Mouse (Mus musculus) inflammation-experienced regulatory T-cells (primary cell): ENCODE data around the gene Leng8. TPM values are rescaled to one million over a fixed set of nuclear protein-coding genes. Genes with fewer than 3 reads are reported as not detected.

Source experiments
- polyA plus RNA-seq, 2 experiments: library from polyadenylated mRNA; unstranded; fragments of 100-300 nt; shearing (Covaris generic); gene quantifications; one replicate each; pipeline ENCODE4 v1.2.1; 2017

Gene Leng8
- 100 to 1,000 TPM; 148 to 166 TPM for polyA plus RNA-seq

GRCm38 (mm10) chr7:4136771-4137531 is at the start of gene Leng8:
Leng8 (plus strand) TSS chr7:4137039.

GRCm38 (mm10) chr7:4119344-4119902 is 17.4 kb upstream of the Leng8 start, which contains the start of gene Ttyh1:
Ttyh1 (plus strand) TSS chr7:4119408.

GRCm38 (mm10) chr7:4150059-4150541 is 13.3 kb downstream of the Leng8 start, which contains the start of gene Leng9:
Leng9 (minus strand) TSS chr7:4150374.

GRCm38 (mm10) chr7:4164090-4164910 is 27.5 kb downstream of the Leng8 start, which contains the start of gene Cdc42ep5:
Cdc42ep5 (minus strand) TSS chr7:4164860.

Other genes with a start within 250 kb of the Leng8 start
- 1 to 10 TPM in 1 of 2 experiments, under 1 TPM in 1; 0.08 to 2.8 TPM for gene Gm14548, start 238.9 kb upstream of the Leng8 start, polyA plus RNA-seq
- 1 to 10 TPM in 1 of 2 experiments, under 1 TPM in 1; 0.33 to 2.1 TPM for gene Lilra6, start 221.5 kb upstream of the Leng8 start, polyA plus RNA-seq
- 1 to 10 TPM; 2.9 to 7.9 TPM for gene Lair1, start 73.8 kb upstream of the Leng8 start, polyA plus RNA-seq
- 1 to 10 TPM; 1.1 to 3.2 TPM for gene Ttyh1, start 17.6 kb upstream of the Leng8 start, polyA plus RNA-seq
- gene Leng9, start 13.3 kb downstream of the Leng8 start, polyA plus RNA-seq, result 10 to 100 TPM in 1 of 2 experiments, 1 to 10 TPM in 1; 8.8 to 13.5 TPM
- gene Cdc42ep5, start 27.8 kb downstream of the Leng8 start, polyA plus RNA-seq, result under 1 TPM in 1 of 2 experiments, not detected in 1; 0.61 TPM
- gene Lilra5, start 100.7 kb downstream of the Leng8 start, polyA plus RNA-seq, result 1 to 10 TPM in 1 of 2 experiments, not detected in 1; 1.6 TPM
- gene Ncr1, start 200.7 kb downstream of the Leng8 start, polyA plus RNA-seq, result under 1 TPM in 1 of 2 experiments, not detected in 1; 0.32 TPM